Mouse (Mus musculus) forelimb bud, embryonic 11.5 days (tissue): ENCODE measurements around the gene Gpr158.

Source experiments
- DNase-seq: peaks from one replicate; pipeline ENCODE4 v3.0.0-alpha.2; 2012; ENCODE audit warnings: low read depth, low spot score

The Gpr158 gene

GRCm38 (mm10) chr2:21632136-21632535, 264.8 kb downstream of the Gpr158 start:
- no peak for DNase-seq

- DNase-seq = no peak
These were observed 298.4 kb downstream of the Gpr158 start for GRCm38 (mm10) chr2:21665721-21666120.

DNA sequence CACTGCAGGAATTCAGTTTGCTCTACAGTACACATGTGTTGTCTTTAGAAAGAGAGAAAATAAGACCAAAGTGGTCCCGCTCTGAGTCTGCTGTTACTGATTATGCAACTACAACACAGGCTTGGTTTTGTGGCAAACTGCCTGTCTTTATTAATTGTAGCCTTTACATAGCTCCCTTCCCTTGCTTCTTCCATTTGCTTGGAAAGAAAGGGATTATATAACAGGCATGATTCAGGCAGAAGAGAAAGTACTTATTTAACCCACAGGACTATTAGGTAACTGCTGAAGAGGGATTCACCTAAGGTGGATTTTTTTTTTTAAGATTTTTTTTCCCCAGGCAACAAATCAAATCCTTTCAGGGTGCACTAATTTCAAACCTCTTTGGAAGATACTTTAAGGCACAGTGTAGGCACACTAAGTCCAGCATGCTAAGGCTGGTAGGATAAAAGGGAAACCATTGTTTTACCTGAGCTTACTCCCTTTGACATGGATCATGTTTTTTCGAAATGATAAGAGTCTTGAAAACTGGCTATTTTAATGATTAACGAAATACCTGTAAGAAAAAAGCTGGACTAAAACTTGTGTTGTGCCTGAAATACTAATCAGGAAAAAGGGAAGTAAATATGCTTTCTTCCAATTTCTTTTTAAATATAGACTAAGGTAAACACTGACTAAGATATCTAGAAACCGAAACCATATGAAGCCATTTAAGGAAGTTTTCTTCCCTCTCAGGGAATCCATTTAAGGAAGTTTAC, 308.9 kb downstream of the Gpr158 start:
- no peak for DNase-seq

DNA sequence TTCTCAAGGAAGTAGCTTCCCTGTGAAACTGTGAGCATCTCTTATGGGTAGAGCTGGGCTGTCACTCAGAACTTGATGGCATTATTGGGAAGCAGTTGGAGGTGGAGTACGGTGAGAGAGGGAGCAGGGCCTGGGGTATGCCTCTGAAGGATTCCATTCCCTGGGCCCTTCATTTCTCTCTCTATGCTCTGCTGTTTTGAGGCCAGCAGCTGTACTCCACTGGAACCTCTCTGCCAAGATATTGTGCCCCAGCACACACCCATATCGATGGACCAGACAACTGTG, 309.4 kb downstream of the Gpr158 start:
- DNase-seq = no peak

DNA sequence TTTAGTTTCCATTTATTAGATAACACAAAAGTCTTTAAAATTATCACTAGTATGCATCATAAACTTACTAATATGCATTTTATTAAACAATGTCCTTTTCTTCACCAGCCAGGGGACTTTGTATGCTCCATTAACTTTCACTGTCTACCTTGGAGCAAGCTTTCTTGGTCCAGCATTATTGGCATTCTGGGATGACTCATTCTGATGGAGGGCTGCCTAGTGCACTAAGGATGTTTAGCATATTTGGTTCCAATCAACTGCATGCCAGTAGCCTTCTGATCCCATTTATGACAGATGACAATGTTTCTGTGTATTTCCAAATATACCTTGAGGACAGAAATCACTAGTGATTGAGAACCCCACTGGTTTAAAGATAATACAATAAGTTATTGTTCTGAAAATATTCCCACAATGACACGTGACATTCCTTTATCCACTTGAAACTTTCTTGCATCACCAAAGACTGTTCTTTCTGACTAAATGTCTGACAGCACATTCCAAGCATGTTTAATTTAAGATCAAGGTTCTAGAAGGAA, 313.5 kb downstream of the Gpr158 start:
- DNase-seq = no peak

DNA sequence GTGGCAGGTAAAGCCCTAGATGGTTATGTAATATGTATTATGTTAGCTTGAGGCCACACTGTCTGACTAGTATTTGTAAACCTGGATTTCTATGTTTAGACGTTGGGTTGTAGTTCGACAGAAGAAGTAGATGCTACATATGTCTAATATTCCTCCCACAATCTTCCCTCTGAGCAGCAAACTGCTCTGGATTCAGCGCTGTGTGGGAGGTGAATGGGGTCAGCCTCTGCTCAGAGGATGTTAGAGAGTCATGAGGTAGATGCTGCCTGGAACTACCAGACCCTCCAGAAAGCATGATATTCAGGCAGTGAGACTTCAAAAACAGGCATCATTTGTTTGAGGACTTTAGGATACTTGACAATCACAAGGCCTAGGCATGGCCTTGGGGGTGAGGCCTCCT, 317.4 kb downstream of the Gpr158 start:
- DNase-seq = no peak

- DNase-seq = no peak
These were observed 325.8 kb downstream of the Gpr158 start for GRCm38 (mm10) chr2:21693128-21693527.

DNA sequence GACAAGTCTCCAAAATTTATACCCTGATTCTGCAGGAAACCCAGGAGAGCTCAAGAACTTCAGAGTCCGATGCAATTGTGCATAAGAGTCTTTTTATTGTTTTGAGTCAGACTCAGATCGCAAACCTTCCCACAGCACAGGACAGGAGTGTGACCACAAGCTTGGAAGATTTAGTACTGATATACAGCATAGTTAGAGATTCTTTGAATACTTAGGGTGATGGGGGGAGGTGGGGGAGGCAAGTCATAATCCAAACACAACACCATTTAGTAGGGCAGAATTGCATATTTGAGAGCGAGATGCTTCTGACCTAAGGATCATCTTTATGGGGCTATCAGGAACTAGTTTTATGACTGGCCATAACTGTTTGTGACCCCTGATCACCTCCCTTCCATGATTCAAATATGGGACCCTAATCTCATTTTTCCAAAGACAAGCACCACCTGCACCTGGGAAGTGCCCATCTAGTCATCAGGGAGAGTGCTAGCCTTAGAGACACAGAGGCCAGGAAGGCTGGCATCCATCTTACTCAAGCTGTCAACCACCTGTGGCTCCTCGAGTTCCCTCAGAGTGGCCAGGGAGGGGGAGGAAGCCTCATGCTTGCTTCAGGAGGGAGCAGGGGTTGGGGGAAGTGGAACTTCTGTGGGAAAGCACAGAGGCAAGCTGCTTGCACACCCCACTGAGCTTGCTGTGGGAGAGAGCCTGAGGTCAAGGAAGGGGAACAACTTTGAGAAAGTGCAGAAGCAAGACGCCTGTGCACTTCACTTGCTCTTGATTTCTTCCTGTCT, 326.7 kb downstream of the Gpr158 start:
- DNase-seq = no peak

DNA sequence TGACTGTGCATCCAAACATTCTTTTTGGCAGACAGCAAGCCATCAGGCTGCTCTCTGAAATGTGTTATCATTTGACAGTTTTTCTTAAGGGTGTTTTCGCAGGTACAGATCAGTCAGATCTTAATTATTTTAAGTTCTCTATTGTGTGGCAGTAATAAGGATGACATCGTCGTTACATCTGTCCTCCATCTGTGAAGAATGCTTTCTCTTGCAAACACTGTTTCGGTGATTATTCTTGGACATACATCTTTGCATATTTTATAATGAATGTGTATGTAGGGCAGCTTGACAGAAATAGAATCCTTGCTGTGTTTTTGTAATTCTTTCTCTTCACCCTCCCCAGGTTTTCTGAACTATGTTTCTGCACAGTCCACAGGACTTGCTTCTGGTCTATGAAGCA, 360.7 kb downstream of the Gpr158 start:
- DNase-seq = no peak

DNA sequence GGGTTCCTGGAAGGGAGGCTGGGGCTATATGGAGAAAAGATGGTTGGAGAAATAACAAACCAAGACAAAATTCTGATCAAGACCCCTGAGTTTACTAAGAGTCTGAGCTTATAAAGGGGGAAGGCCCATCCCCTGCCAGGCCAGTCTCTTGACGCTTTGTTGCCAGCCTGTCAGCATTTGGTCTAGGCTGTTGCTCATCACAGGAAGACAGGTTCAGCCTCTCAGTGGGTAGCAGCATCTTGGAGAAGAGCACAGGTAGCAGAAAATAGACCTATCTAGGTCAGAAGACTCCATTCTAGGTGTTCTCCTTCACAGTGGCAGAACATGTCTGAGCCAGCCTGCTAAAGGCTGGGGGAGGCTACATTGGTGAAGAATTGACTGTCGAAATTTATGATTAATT, 416.4 kb downstream of the Gpr158 start:
- no peak for DNase-seq

DNA sequence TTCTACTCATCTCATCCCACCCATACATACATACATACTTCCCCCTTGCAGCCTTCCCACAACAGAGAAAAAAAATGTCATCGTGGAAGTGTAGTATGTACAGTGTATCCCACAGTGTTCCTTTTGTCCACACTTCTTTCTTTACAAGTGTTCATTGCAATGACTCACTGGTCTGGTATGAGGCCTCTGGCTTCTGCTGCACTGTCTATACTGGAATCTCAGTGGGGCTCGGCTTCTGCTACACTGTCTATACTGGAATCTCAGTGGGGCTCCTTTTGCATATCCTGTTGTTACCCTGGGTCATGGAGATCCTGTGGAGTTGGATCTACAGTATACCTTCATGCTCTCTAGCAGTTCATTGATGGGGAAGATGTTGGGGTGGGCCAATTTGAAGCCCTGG, 425.8 kb downstream of the Gpr158 start:
- no peak for DNase-seq

- no peak for DNase-seq
These were observed 432.3 kb downstream of the Gpr158 start for GRCm38 (mm10) chr2:21799616-21800015.

DNA sequence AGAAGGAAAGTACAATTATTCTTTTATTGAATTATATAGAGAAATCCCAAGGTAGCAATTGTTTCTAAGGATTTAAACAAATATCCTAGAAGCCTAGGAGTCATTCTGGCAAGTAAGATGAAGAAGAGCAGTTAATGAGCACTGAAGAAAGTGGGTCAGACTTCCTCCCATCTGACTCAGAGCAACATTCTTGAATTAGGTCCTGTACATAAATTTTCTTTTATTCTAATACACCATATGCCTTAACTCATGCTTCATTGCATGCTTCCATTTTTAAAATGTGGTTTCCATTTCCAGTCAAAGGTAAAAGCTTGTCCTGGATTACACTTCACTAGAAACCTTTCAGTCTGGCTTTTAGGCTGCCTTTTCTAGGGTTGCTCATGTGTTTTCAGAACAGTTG, 432.7 kb downstream of the Gpr158 start:
- no peak for DNase-seq

DNA sequence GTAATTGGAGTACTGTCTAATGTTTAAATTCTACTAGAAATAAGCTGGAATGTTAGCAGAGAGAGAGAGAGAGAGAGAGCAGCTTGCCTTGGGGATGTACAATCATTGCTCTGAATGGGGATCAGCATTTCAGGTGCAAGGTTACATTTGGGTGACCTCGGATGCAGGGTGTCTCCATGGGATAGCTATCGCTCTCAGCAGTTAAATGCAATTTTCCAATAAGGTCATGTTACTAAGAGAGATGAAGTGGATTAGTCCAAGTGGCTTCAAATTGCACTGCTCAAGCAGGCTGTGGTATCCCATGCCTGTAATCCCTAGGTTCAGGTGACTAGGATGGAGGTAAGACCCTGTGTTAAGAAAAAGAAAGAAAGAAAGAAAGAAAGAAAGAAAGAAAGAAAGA, 441.2 kb downstream of the Gpr158 start:
- no peak for DNase-seq

DNA sequence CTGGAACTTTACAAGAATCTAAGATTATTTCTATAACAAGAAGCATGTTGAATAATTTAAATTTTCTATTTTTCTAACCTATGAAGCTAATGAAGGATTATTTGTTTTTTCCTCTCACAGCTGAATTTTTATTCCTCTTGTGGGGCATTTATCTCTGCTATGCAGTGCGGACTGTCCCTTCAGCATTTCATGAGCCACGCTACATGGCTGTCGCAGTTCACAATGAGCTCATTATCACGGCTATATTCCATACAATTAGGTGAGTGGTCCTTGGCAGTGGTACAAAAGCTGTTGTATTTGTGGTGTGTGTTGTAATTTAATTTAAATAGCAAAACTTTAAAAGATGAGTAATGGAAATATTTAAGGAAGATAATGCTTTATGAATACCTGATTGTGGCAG, 443.1 kb downstream of the Gpr158 start:
- no peak for DNase-seq

- DNase-seq = no peak
These were observed 496.7 kb downstream of the Gpr158 start for GRCm38 (mm10) chr2:21864061-21864460.
